Comparison of ENCODE assay signal across 27 mouse cellular contexts in the genomic region with DNA sequence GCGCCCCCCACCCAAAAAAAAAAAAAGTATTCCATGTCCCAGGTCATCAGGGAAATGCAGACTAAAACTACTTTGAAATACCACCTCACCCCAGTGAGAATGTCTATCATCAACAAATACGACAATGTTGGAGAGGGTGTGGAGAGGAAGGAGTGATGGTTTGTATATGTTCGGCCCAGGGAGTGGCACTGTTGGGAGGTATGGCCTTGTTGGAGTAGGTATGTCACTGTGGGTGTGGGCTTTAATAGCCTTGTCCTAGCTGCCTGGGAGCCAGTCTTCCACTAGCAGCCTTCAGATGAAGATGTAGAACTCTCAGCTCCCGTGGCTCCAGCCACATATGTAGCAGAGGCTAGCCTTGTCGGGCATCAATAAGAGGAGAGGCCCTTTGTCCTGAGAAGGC. TPM values are rescaled to one million over a fixed set of nuclear protein-coding genes. Genes with fewer than 3 reads are reported as not detected.
A peak's percentile ranks its signal among the peaks of the same experiment; 100 is the strongest.
DNase-seq lines count a peak whose midpoint lies in the region.
"Had no signal": no experiment of that assay in that cellular context is flagged by ENCODE, and none has a peak within 500 bp of the region (broad histone marks: within the 10 kb centered on the region; RNA-seq: fewer than 3 reads in every experiment).

No protein-coding gene starts in this region.

- H3K27me3 ChIP-seq in heart, embryonic 10.5 days (ENCODE audit: insufficient read depth, poor library complexity, severe bottlenecking), result no peaks in the 10 kb centered on the region
- H3K27me3 ChIP-seq: CH12.LX; embryonic facial prominence, embryonic 13.5 days; embryonic facial prominence, embryonic 15.5 days; forebrain, embryonic 12.5 days; Patski had no signal

- H3K36me3 ChIP-seq in heart, embryonic 10.5 days, result no peaks in the 10 kb centered on the region
- H3K36me3 ChIP-seq: embryonic facial prominence, embryonic 13.5 days; embryonic facial prominence, embryonic 15.5 days; forebrain, embryonic 10.5 days; forebrain, embryonic 12.5 days; G1E had no signal

- peaks cover 9% of the 10 kb centered on the region for H3K4me1 ChIP-seq in heart, embryonic 10.5 days
- H3K4me1 ChIP-seq: embryonic facial prominence, embryonic 13.5 days; embryonic facial prominence, embryonic 15.5 days; forebrain, embryonic 12.5 days had no signal

- DNase-seq in heart, embryonic 10.5 days (ENCODE audit: low spot score), result peak; percentile 6
- no peak for DNase-seq in heart, postnatal 4 days
- peak; percentile 82 for DNase-seq in R1 (ENCODE audit: low read depth, low spot score)
- DNase-seq in frontal cortex, postnatal 10 days (ENCODE audit: low spot score in 2 of 2), result no peak
- DNase-seq in heart, postnatal 36 days, result no peak
- DNase-seq: adrenal gland, adult 8-10 months; adrenal gland, postnatal 14 days; adrenal gland, postnatal 36 days; B cell, adult 2 months; cerebellum, adult 11-12 months; cerebellum, adult 2 months; cerebellum, adult 9-11 months; cerebellum, postnatal 14 days; cerebellum, postnatal 36 days; embryo, embryonic 11 days had no signal

- intact Hi-C loops in heart, postnatal 36 days (cut with DNase I), result no loop called here

- no peak overlapping the region for H3K4me3 ChIP-seq in heart, embryonic 10.5 days
- H3K4me3 ChIP-seq: embryonic facial prominence, embryonic 13.5 days; embryonic facial prominence, embryonic 15.5 days; erythroblast, embryonic 14.5 days; forebrain, embryonic 10.5 days; forebrain, embryonic 12.5 days had no signal

- H3K27ac ChIP-seq in heart, embryonic 10.5 days, result no peak overlapping the region
- H3K27ac ChIP-seq: embryonic facial prominence, embryonic 13.5 days; embryonic facial prominence, embryonic 15.5 days; forebrain, embryonic 10.5 days; forebrain, embryonic 12.5 days had no signal

- no peaks in the 10 kb centered on the region for H3K9me3 ChIP-seq in heart, embryonic 10.5 days
- H3K9me3 ChIP-seq: embryonic facial prominence, embryonic 13.5 days; embryonic facial prominence, embryonic 15.5 days; forebrain, embryonic 10.5 days; forebrain, embryonic 12.5 days had no signal

- 76% methylated on average over 5 of the region's 5 CpGs for WGBS in heart, embryonic 10.5 days

RNA-seq across cellular contexts. Expression of gene Cckar, which starts 39.5 kb away (rescaled TPM):
- 0.09 and 0.28 TPM in 2 replicates for polyA plus RNA-seq in heart, embryonic 10.5 days (2016; fragmentation: Nextera tagmentation; extraction: Ambion mirVana)
- under 1 TPM in 1 of 2 experiments, not detected in 1; 0.11 TPM for total RNA-seq in heart, postnatal 4 days (2021)
- not detected for total RNA-seq in heart, postnatal 36 days (2021)
- total RNA-seq: CH12.LX; common myeloid progenitor, adult 5-6 weeks had no signal
- polyA plus RNA-seq: activated CD4-positive, CD25-positive, alpha-beta regulatory T cell, adult 4 months; CD4-positive, CD25-positive, alpha-beta regulatory T cell, adult 4 months; erythroblast, embryonic 14.5 days; frontal cortex, adult 2 months; G1E; Patski had no signal

Comparison
In these comparisons a context has a peak if more than half of its experiments do, and no peak if none do; other contexts are left out.
1. DNase-seq: peak in heart, embryonic 10.5 days (single experiment) and R1 (single experiment); none in heart, postnatal 4 days (single experiment), frontal cortex, postnatal 10 days (0 of 2) and heart, postnatal 36 days (0 of 2).